Mouse (Mus musculus) common myeloid progenitor, adult 5-6 weeks (primary cell): ENCODE results near the gene Snd1. TPM values are rescaled to one million over a fixed set of nuclear protein-coding genes. Genes with fewer than 3 reads are reported as not detected.

Experiments
- ATAC-seq: replicated peaks from 2 replicates; pipeline ENCODE4 v1.8.0; 2016; ENCODE audit warnings: low read depth, mild to moderate bottlenecking, moderate TSS enrichment, inconsistent platforms; ENCODE audit not compliant: poor library complexity, severe bottlenecking
- total RNA-seq: library from RNA; stranded (forward); fragments of 200-1000, 187-1606 nt; gene quantifications from 2 replicates; pipeline ENCODE4 v1.2.3, GENCODE M21; 2017

Snd1 gene
- total RNA-seq, 1 experiment from 2014 or later = 176 TPM

GRCm38 (mm10) chr6:28875333-28875732 lies 400.4 kb downstream of the Snd1 start:
- ATAC-seq = no peak

- no peak for ATAC-seq
Measured at GRCm38 (mm10) chr6:28876492-28876891, 401.6 kb downstream of the Snd1 start.

DNA sequence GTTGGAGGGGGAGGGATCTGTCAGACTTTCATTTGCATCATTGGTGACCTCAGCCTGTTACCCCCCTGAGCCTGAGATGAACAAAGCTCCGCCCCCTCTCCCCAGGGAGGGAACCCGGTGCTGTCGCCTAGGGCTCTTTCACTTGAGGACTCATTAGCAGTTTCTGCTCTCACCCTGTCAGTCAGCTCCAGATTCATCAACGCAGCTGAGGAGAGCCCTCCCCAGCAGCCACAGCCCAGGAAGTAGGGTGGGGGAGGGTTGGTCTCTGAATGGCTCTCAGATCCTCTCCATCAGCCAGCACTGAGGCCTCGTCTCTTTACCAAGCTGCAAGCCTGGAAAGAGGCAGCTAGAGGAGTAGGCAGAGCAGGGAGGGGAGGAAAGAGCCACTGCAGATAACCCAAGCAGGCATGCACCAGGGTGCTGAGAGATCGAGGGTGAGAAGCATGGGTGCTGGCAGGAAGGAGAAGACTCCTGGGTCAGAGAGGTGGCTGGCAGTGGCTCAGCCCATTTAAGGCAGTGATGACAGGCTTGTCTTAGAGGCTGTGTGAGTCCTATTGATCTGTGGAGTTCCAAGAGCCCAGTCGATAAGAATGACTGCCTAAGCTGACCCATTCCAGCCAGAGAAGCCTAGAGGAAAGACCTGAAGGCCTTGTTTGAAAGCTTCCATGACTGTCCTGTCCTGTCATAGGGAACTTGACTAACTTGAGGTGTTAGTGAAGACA lies 403.2 kb downstream of the Snd1 start:
- ATAC-seq = no peak

GRCm38 (mm10) chr6:28879315-28879714 lies 404.4 kb downstream of the Snd1 start:
- no peak for ATAC-seq

GRCm38 (mm10) chr6:28880909-28881308 lies 406.0 kb downstream of the Snd1 start:
- ATAC-seq = 0 out of 2 replicates have a peak, but pooled peaks have one; percentile 19

DNA sequence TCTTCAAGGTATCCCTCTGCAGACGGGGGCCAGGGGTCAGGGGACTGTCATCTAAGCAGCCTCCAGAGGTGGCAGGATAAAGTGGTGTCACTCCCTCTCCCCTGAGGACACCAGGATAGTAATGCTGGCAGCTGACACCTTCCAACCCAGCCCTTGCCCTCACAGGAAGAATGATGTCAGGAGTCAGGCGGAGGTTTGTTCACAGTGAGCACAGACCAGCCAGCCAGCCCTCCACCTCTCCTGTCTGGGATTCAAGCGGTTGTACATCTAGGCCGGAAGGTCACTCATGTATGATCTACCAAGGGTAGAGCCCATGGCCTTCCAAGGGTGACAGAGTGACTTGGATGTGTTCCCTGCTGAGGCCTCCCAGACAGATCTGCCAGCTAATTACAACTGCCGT lies 408.6 kb downstream of the Snd1 start:
- ATAC-seq = no peak

DNA sequence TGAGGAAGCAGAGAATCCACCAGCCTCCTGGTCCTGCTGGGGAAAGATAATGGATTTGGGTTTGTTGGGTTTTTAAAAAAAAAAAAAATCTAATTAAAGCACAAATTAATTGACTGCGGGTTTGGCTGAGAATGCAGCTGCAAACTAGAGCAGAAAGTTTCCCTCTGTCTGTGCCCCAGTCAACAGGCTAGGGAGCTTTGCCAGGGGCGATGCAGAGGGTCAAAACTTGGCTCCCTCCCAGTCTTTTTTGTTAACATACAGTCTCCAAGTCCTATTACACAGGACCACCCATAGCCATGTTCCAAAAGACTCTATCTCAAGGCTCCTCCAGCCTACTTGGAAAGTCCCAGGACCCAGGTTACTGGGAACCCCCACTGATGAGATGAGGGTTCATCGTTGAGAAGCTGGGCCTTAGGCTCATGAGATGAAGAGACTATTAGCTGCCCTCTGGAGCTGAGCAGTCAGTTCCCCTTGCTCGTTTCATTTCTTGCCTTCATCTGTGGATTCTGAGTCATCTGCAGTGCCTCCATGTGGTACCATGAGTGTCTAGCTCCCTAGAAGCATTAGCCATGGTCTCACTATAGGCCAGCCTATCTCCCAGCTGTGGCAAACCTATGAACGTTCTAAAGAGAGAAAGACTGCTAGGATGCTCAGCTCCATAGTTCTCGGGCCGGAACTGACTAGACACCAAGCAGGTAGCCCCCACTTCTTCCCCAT lies 411.9 kb downstream of the Snd1 start:
- ATAC-seq = no peak

- ATAC-seq = no peak
Measured at GRCm38 (mm10) chr6:28890426-28890825, 415.5 kb downstream of the Snd1 start.

DNA sequence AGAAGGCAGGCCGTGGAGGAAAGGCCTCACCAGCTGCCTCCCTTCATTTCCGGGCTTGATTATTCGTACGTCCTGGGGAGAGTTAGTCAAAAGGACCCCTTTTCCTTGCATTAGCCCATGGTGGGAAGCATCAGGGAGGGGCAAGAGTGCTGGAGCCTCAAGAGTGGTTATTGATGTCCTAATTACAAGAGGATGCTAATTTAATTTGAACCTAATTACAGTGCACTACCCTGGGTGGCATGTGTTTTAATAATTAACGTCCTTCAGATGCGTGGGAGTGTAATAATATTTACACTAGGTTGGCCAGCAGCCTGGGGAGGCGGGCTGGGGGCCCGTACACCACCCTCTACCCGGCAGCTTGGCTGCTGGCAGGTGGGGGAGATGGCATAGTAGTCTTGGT lies 416.5 kb downstream of the Snd1 start:
- ATAC-seq = no peak

- no peak for ATAC-seq
Measured at GRCm38 (mm10) chr6:28895004-28895515, 420.1 kb downstream of the Snd1 start.

- no peak for ATAC-seq
Measured at GRCm38 (mm10) chr6:28895726-28896125, 420.8 kb downstream of the Snd1 start.

GRCm38 (mm10) chr6:28896762-28897320 lies 421.9 kb downstream of the Snd1 start:
- ATAC-seq = no peak

GRCm38 (mm10) chr6:28897326-28898085 lies 422.6 kb downstream of the Snd1 start:
- no peak for ATAC-seq

DNA sequence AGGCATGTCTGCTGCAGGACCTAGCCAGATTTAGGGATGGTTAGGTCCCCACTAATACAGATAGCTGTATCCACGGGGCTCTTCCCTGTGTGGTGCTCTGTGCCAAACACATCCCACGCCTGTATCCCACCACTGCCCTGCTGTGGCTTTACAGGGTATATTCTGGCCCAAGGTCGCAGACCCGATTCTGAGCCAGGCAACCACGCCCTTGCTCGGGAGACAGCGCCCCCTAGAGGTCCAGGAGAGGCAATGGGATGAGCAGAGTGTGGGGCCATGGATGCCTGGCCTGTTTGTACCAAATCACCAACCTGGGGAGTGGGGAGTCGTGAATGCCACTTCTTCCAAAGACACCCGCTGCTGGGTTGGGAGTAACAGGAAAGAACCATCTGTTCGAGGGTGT lies 423.9 kb downstream of the Snd1 start:
- peak; percentile 68 for ATAC-seq

GRCm38 (mm10) chr6:28902573-28902972 lies 427.6 kb downstream of the Snd1 start:
- no peak for ATAC-seq

- no peak for ATAC-seq
Measured at GRCm38 (mm10) chr6:28904417-28904816, 429.5 kb downstream of the Snd1 start.

DNA sequence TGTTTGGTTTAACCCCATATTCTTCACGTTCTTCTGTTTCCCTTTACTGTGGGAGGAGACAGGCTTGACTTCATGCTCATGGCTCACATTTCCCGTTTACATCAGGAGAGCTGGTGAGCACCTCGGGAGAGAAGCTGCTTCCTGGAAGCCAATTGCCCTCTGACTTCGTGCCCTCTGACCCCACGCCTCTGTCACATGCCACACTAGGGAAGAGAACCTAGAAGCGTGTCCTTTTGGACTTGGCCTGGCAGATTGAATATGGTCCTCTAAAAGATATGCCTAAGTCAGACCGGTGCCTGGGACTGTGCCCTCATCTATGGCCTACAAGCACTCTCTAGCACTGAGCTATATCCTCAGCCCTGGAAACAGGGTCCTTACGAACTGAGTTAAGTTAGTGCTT lies 430.4 kb downstream of the Snd1 start:
- ATAC-seq = no peak

- no peak for ATAC-seq
Measured at GRCm38 (mm10) chr6:28909866-28910265, 434.9 kb downstream of the Snd1 start.

GRCm38 (mm10) chr6:28914981-28915380 lies 440.0 kb downstream of the Snd1 start:
- ATAC-seq = no peak

DNA sequence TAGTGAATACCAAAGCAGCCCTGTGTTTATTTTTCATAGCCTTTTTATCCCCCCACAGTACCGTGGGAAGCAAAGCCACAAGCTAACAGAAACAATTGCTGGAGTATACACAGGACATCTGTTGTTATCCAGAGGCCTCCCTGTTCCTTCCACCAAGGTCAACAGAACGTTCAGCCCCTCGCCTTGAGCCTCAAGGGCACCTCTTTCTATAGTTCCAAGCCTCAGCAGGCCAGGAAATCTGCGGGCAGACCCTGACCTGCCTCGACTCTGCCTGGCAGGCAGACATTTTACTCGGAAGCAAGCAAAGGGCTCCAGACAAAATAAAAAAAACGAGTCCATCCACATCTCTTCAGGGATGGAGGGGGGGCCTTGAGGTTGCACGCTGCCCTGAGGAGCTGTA lies 441.7 kb downstream of the Snd1 start:
- no peak for ATAC-seq
